Mouse (Mus musculus): ENCODE measurements around the gene Fam163a. TPM values are rescaled to one million over a fixed set of nuclear protein-coding genes. Genes with fewer than 3 reads are reported as not detected.

Fam163a gene
- polyA plus RNA-seq, 1 experiment, result 0.07 TPM

DNA sequence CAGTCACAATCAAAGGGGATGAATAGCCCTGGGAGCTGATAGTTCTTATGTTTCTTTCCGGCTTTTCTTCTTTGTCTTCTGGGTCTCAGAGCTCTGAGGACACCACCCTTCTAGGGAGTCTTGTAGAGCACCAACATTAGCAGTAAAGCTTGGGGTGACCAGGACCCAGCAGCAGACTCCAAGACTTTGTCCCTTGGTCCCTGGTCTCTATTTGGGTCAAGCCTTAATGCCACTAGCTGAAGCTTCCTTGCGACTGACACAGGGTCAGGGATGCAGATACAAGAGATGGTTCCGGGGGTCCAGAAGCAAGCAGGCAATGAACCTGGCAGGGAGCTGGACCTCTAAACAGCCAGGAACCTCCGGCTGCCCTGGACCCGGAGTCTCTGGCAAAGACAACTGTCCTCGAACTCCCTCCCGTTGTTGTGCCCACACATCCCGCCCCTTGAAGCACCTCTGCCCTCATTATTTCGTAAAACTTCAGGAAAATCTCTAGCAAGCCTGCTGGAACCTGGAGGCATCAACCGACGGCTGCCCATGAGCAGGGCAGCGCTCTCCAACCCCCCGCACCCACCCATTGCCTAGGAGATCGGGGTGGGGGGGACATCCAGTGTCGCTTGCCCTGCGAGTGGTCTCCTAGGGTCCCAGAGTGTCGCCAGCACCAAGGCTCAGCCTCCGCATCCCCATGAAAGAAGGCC lies 718 bp downstream of the Fam163a start:
- TF ChIP-seq POLR2A (IDR thresholded peaks at IDR 0.05; ENCODE audit: borderline replicate concordance, extremely low read depth, low read depth, low read length) (no peak), CTCF (IDR thresholded peaks at IDR 0.05; ENCODE audit: insufficient read depth, low read length) (no peak)
- Histone ChIP-seq H3K4me3 (replicated peaks; ENCODE audit: extremely low read depth, low read depth, low read length) (no peak overlapping the region), H3K4me1 (ENCODE audit: control insufficient read depth, insufficient read depth, low read length) (no peaks in the 10 kb centered on the region)
- DNase-seq, result no peak
- 6% methylated on average over 18 of the region's 18 CpGs for WGBS

DNA sequence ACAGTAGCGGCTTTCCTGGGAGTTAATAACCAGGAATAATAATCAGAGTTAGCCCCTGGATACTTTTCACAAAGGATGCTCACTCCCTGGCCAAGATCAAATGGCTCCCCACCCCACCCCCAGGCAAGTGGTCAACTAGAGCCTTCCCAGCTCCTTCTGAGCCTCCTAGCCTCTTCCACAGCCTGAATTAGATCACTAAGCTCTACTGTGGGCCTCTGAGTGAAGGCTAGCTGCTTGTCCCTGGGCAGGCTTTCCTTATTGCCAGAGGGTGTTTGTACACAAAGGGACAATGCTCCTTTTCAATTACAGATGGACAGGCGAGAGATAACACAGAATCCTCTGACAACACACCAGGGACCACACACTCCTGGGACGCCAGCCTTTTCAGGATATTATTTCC lies 2.2 kb downstream of the Fam163a start:
- TF ChIP-seq POLR2A (IDR thresholded peaks at IDR 0.05; ENCODE audit: borderline replicate concordance, extremely low read depth, low read depth, low read length), result no peak
- no peak for TF ChIP-seq CTCF (IDR thresholded peaks at IDR 0.05; ENCODE audit: insufficient read depth, low read length)
- DNase-seq, result no peak
- 69% methylated on average over 3 of the region's 3 CpGs for WGBS
- Histone ChIP-seq H3K4me1 (ENCODE audit: control insufficient read depth, insufficient read depth, low read length) (no peaks in the 10 kb centered on the region), H3K4me3 (replicated peaks; ENCODE audit: extremely low read depth, low read depth, low read length) (no peak overlapping the region)

DNA sequence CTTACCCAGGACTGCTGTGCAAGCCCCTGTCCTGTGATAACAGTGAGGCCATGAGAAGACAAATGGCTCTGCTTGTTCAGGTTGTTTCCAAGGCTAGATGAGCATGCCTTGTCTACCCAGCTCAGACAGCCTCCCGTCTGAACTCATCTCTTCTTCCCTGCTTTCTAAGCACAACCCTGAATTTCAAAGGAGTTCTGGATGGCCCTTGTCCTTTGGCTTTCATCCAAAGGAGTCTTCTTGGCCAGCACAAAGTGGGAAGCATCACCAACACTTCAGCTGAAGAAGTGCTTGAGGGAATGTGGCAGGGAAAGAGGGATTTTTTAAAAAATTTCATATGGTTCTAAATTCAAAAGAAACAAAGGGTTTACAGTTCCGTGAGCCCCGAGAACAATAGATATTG lies 3.8 kb downstream of the Fam163a start:
- no peak for DNase-seq
- TF ChIP-seq POLR2A (IDR thresholded peaks at IDR 0.05; ENCODE audit: borderline replicate concordance, extremely low read depth, low read depth, low read length) (no peak), CTCF (IDR thresholded peaks at IDR 0.05; ENCODE audit: insufficient read depth, low read length) (no peak)
- H3K4me3 ChIP-seq (replicated peaks; ENCODE audit: extremely low read depth, low read depth, low read length), result no peak overlapping the region
- H3K4me1 ChIP-seq (ENCODE audit: control insufficient read depth, insufficient read depth, low read length), result no peaks in the 10 kb centered on the region
- WGBS, result 62% methylated on average over 3 of the region's 3 CpGs

DNA sequence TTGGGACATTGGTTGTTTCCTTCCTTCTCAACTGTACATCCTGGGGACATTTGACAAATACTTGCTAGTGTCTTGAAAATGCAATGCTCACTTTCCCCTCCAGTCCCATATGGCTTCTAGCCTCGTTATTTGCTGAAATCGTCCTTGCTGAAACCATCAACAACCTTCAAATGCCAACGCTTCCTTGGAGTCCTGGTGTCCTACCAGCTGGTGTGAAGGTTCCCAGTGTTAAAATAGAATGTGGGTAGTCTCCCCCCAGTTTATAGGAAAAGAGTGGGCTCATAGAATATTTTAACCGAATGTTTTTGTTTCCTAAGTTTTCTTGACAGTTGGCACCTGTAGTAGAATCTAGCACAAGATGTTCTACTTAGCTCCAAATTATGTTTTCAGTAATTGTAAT lies 7.2 kb downstream of the Fam163a start:
- 78% methylated on average over 4 of the region's 4 CpGs for WGBS
- TF ChIP-seq CTCF (IDR thresholded peaks at IDR 0.05; ENCODE audit: insufficient read depth, low read length) (no peak), POLR2A (IDR thresholded peaks at IDR 0.05; ENCODE audit: borderline replicate concordance, extremely low read depth, low read depth, low read length) (no peak)

DNA sequence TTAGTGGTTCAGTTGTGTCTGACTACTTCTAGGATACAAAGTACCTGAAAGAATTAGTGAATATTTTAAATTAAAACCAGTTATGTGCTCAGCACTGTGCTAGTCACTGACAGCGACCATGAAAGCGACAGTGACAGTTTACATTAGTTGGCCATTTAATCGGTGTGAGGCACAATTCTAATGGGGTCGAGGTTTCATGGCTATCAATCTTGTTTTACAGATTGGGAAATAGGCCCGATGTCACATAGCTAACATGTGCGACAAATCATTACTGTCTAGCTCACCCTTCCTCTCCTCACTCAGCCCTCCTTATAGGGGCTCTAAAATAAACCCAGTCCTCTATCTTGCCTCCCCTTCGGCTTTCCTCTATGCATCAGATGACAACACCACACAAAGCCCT lies 11.5 kb downstream of the Fam163a start:
- Histone ChIP-seq H3K4me1 (ENCODE audit: control insufficient read depth, insufficient read depth, low read length) (no peaks in the 10 kb centered on the region), H3K4me3 (replicated peaks; ENCODE audit: extremely low read depth, low read depth, low read length) (no peak overlapping the region)
- TF ChIP-seq POLR2A (IDR thresholded peaks at IDR 0.05; ENCODE audit: borderline replicate concordance, extremely low read depth, low read depth, low read length) (no peak), CTCF (IDR thresholded peaks at IDR 0.05; ENCODE audit: insufficient read depth, low read length) (no peak)
- DNase-seq, result no peak
- 63% methylated on average over 7 of the region's 7 CpGs for WGBS

More for the DNA sequence above, 7.2 kb downstream of the Fam163a start:
- DNase-seq, result no peak
- no peak overlapping the region for H3K4me3 ChIP-seq (replicated peaks; ENCODE audit: extremely low read depth, low read depth, low read length)
- no peaks in the 10 kb centered on the region for H3K4me1 ChIP-seq (ENCODE audit: control insufficient read depth, insufficient read depth, low read length)

DNA sequence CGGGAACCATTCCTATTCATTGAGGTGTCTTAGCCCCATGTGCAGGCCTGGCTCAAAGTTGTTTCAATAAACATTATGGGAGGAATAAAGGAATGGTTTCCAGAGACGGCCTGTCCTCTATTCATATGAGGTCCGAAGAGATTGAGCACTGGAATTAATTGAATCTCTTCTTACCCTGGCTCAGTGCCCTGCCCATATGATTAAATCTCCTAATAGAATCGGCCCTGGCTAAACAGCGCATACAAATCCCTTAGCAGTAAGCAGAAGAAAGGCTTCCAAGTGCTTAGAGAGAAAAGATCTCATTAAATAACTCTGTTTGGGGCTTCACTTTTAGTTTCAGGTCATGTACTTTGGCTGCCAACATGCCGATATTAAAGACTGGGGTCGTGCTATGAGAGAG lies 12.0 kb downstream of the Fam163a start:
- 69% methylated on average over 7 of the region's 7 CpGs for WGBS
- Histone ChIP-seq H3K4me1 (ENCODE audit: control insufficient read depth, insufficient read depth, low read length) (no peaks in the 10 kb centered on the region), H3K4me3 (replicated peaks; ENCODE audit: extremely low read depth, low read depth, low read length) (no peak overlapping the region)
- TF ChIP-seq CTCF (IDR thresholded peaks at IDR 0.05; ENCODE audit: insufficient read depth, low read length), result no peak
- TF ChIP-seq POLR2A (IDR thresholded peaks at IDR 0.05; ENCODE audit: borderline replicate concordance, extremely low read depth, low read depth, low read length), result no peak
- no peak for DNase-seq

DNA sequence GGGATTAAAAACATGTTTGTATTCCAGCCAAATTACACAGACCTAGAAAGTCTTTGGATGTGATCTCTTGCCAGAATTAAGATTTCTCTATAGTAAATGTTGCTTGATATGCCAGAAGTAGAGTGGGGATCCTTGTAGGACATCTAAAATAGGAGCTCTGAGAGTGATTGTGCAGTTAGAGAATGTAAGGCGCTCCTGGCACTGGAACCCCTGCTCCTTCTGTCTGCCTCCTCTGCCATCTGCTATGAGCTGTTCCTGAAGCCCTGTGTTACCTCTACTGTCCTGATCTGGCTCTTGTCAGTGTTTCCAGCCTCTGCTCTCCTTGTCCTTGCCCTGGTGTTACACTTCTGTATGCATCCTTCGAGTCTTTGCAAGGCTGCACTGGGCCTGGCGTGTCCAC lies 18.2 kb downstream of the Fam163a start:
- peaks cover 4% of the 10 kb centered on the region; the same call in 1 of the 2 replicates for H3K4me1 ChIP-seq (ENCODE audit: control insufficient read depth, insufficient read depth, low read length)
- DNase-seq, result no peak
- 96% methylated on average over 3 of the region's 3 CpGs for WGBS
- TF ChIP-seq CTCF (IDR thresholded peaks at IDR 0.05; ENCODE audit: insufficient read depth, low read length), result no peak
- no peak for TF ChIP-seq POLR2A (IDR thresholded peaks at IDR 0.05; ENCODE audit: borderline replicate concordance, extremely low read depth, low read depth, low read length)
- no peak overlapping the region for H3K4me3 ChIP-seq (replicated peaks; ENCODE audit: extremely low read depth, low read depth, low read length)

DNA sequence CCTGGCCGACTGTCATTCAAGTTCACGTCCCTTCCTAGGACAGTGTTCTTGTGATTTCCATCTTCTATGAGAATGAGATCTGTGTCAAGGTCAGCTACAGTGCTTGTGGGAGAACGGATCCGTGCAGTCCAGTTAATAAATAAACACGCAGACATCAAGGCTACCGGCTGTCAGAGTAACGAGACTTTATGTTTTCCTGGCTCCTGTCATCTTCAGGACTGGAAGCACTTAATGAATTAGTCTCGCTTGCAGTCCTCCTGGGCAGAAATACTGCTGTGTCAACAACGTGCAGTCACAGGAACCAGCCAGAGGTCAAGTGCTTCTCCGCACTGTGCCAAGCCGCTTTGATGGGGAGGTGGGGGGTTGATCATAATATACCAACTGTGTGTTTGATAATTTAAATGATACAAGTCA lies 20.7 kb downstream of the Fam163a start:
- 11% methylated on average over 11 of the region's 11 CpGs for WGBS
- peaks cover 4% of the 10 kb centered on the region; the same call in 1 of the 2 replicates for H3K4me1 ChIP-seq (ENCODE audit: control insufficient read depth, insufficient read depth, low read length)
- TF ChIP-seq CTCF (IDR thresholded peaks at IDR 0.05; ENCODE audit: insufficient read depth, low read length) (no peak), POLR2A (IDR thresholded peaks at IDR 0.05; ENCODE audit: borderline replicate concordance, extremely low read depth, low read depth, low read length) (no peak)
- H3K4me3 ChIP-seq (replicated peaks; ENCODE audit: extremely low read depth, low read depth, low read length), result no peak overlapping the region
- DNase-seq, result no peak

DNA sequence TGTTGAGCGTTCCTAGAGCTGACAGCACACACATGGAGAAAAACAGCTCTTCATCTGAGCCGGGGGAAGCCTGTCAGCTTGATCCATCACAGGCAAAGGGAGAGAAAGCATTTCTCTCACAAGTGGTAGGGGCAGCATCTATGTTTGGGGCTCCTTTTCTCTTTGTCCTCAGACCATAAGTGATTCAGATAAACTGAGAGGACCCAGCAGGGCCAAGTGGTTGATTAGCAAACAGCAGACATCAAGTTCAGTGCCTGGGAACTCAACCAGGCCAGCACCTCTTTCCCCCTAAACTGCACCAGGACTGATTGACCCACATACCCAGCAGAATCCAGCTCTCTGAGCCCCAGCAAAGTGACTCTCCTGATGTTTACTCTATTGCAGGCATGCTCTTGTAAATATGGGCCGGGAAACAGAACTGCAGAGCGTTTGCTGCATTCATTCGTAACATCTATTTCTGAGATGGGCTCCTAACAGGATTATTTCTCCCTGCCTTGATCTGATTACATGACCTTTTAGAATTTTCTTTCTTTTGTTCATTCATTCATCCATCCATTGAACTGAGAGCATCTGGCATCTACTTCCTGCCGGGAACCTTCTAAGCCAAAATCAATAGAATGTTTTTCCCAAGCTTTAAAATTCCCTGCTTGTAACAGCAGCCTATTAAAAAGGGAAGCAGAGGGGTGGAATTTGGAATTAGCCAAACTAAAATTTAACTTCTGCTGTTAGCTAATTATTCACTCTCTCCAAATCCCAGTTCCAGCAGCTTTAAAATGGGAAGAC lies 21.5 kb downstream of the Fam163a start:
- no peak overlapping the region for H3K4me3 ChIP-seq (replicated peaks; ENCODE audit: extremely low read depth, low read depth, low read length)
- no peak for DNase-seq
- WGBS, result 47% methylated on average over 6 of the region's 6 CpGs
- H3K4me1 ChIP-seq (ENCODE audit: control insufficient read depth, insufficient read depth, low read length), result peaks cover 4% of the 10 kb centered on the region; the same call in 1 of the 2 replicates
- no peak for TF ChIP-seq POLR2A (IDR thresholded peaks at IDR 0.05; ENCODE audit: borderline replicate concordance, extremely low read depth, low read depth, low read length)
- TF ChIP-seq CTCF (IDR thresholded peaks at IDR 0.05; ENCODE audit: insufficient read depth, low read length), result no peak
